16 mouse cellular contexts compared by ENCODE assay signal in genomic region chr6:113508947-113509280, GRCm38 (mm10). TPM values are rescaled to one million over a fixed set of nuclear protein-coding genes. Genes with fewer than 3 reads are reported as not detected.
DNase-seq lines count a peak whose midpoint lies in the region; ATAC-seq and TF ChIP-seq lines count a peak whose summit lies in the region.
"Had no signal": no experiment of that assay in that cellular context is flagged by ENCODE, and none has a peak within 500 bp of the region (broad histone marks: within the 10 kb centered on the region; RNA-seq: fewer than 3 reads in every experiment).

No protein-coding gene starts in this region.

- H3K4me1 ChIP-seq in hindbrain, postnatal 0 days (ENCODE audit: insufficient read depth, low read length) = no peaks in the 10 kb centered on the region
- H3K4me1 ChIP-seq in hindbrain, embryonic 10.5 days (replicated peaks) = peaks cover 12% of the 10 kb centered on the region
- H3K4me1 ChIP-seq in limb, embryonic 10.5 days = 0 out of 2 replicates have a peak, but pooled peaks cover 5% of the 10 kb centered on the region
- H3K4me1 ChIP-seq: midbrain, embryonic 15.5 days; neural tube, embryonic 13.5 days had no signal

- no peak overlapping the region for H3K9ac ChIP-seq in hindbrain, postnatal 0 days (replicated peaks; ENCODE audit: low read length)
- H3K9ac ChIP-seq: heart, embryonic 13.5 days; hindbrain, embryonic 12.5 days; liver, embryonic 15.5 days; midbrain, embryonic 15.5 days; neural tube, embryonic 13.5 days had no signal

- H3K4me2 ChIP-seq in hindbrain, postnatal 0 days (ENCODE audit: low read depth, low read length) = no peak overlapping the region
- H3K4me2 ChIP-seq: heart, embryonic 13.5 days; hindbrain, embryonic 12.5 days; liver, embryonic 15.5 days; midbrain, embryonic 15.5 days; neural tube, embryonic 13.5 days had no signal

- no peaks in the 10 kb centered on the region for H3K27me3 ChIP-seq in hindbrain, postnatal 0 days (ENCODE audit: insufficient read depth, low read length)
- H3K27me3 ChIP-seq in hindbrain, embryonic 10.5 days (ENCODE audit: insufficient read depth, poor library complexity, severe bottlenecking) = no peaks in the 10 kb centered on the region
- H3K27me3 ChIP-seq in limb, embryonic 10.5 days (ENCODE audit: low read depth, poor library complexity, severe bottlenecking) = no peaks in the 10 kb centered on the region
- H3K27me3 ChIP-seq: heart, embryonic 13.5 days; hindbrain, embryonic 12.5 days; liver, embryonic 15.5 days; midbrain, embryonic 15.5 days; neural tube, embryonic 13.5 days had no signal

- intact Hi-C loops in heart, postnatal 25 days (cut with DNase I) = no loop called here

- no peak for TF ChIP-seq CTCF in hindbrain, postnatal 0 days (IDR thresholded peaks at IDR 0.05; ENCODE audit: low read depth)

- H3K4me3 ChIP-seq in hindbrain, postnatal 0 days (ENCODE audit: low read length) = no peak overlapping the region
- H3K4me3 ChIP-seq in hindbrain, embryonic 10.5 days = no peak overlapping the region
- no peak overlapping the region for H3K4me3 ChIP-seq in limb, embryonic 10.5 days
- H3K4me3 ChIP-seq: heart, embryonic 13.5 days; hindbrain, embryonic 12.5 days; liver, embryonic 15.5 days; midbrain, embryonic 15.5 days; neural tube, embryonic 13.5 days had no signal

- H3K9me3 ChIP-seq in hindbrain, postnatal 0 days (ENCODE audit: low read length) = no peaks in the 10 kb centered on the region
- no peaks in the 10 kb centered on the region for H3K9me3 ChIP-seq in hindbrain, embryonic 10.5 days
- no peaks in the 10 kb centered on the region for H3K9me3 ChIP-seq in limb, embryonic 10.5 days (replicated peaks)
- H3K9me3 ChIP-seq: heart, embryonic 13.5 days; hindbrain, embryonic 12.5 days; liver, embryonic 15.5 days; midbrain, embryonic 15.5 days; neural tube, embryonic 13.5 days had no signal

- H3K36me3 ChIP-seq in hindbrain, postnatal 0 days (ENCODE audit: insufficient read depth, low read length) = 0 out of 2 replicates have a peak, but pooled peaks cover 4% of the 10 kb centered on the region
- peaks cover 23% of the 10 kb centered on the region for H3K36me3 ChIP-seq in hindbrain, embryonic 10.5 days
- H3K36me3 ChIP-seq in limb, embryonic 10.5 days = peaks cover 11% of the 10 kb centered on the region

- peak; percentile 79 for ATAC-seq in hindbrain, postnatal 0 days
- ATAC-seq: forebrain, embryonic 14.5 days; midbrain, embryonic 15.5 days had no signal

- WGBS in hindbrain, postnatal 0 days = 38% methylated on average over 5 of the region's 5 CpGs
- WGBS in hindbrain, embryonic 10.5 days = 57% methylated on average over 5 of the region's 5 CpGs
- 62% methylated on average over 5 of the region's 5 CpGs for WGBS in limb, embryonic 10.5 days

- H3K27ac ChIP-seq in hindbrain, postnatal 0 days = peak overlapping the region; percentile 59
- H3K27ac ChIP-seq in hindbrain, embryonic 10.5 days = no peak overlapping the region
- H3K27ac ChIP-seq in limb, embryonic 10.5 days = no peak overlapping the region
- H3K27ac ChIP-seq: heart, embryonic 13.5 days; hindbrain, embryonic 12.5 days; liver, embryonic 15.5 days; midbrain, embryonic 15.5 days; neural tube, embryonic 13.5 days had no signal

- peak; percentile 51 for DNase-seq in hindbrain, postnatal 0 days (ENCODE audit: low spot score)
- DNase-seq in hindbrain, embryonic 10.5 days (ENCODE audit: low spot score) = no peak
- DNase-seq in NIH3T3 (ENCODE audit: low read depth) = peak; percentile 42
- DNase-seq in cerebellum, postnatal 10 days = peak; percentile 88 to 91
- peak; percentile 26 for DNase-seq in limb, embryonic 10.5 days (ENCODE audit: low spot score)
- no peak for DNase-seq in kidney, postnatal 25 days
- DNase-seq in heart, postnatal 25 days (ENCODE audit: low spot score) = no peak
- DNase-seq in layer of hippocampus, adult 8-10 months (ENCODE audit: low spot score in 2 of 2) = no peak
- DNase-seq: kidney, adult 2 months; lung, postnatal 4 days had no signal

RNA-seq across cellular contexts. Expression of gene Prrt3, which starts 7.2 kb away (rescaled TPM):
- 40.4 and 41.7 TPM in 2 replicates for total RNA-seq in hindbrain, postnatal 0 days (2014; rRNA removed)
- 15.7 and 15.8 TPM in 2 replicates for polyA plus RNA-seq in hindbrain, postnatal 0 days (2015; fragmentation: Nextera tagmentation; extraction: Ambion mirVana)
- 1.8 TPM in 2 replicates for polyA plus RNA-seq in hindbrain, embryonic 10.5 days (2016; fragmentation: Nextera tagmentation; extraction: Ambion mirVana)
- 0.60 and 0.73 TPM in 2 replicates for polyA plus RNA-seq in limb, embryonic 10.5 days (2016; fragmentation: Nextera tagmentation; extraction: Ambion mirVana)
- not detected for total RNA-seq in heart, postnatal 25 days (2021)
- total RNA-seq in layer of hippocampus, adult 8-10 months (2022) = 10 to 100 TPM; 45.3 to 51.3 (median 49.8) TPM

RNA-seq across cellular contexts. Expression of gene Emc3, which starts 22.5 kb away (rescaled TPM):
- total RNA-seq in hindbrain, postnatal 0 days (2014; rRNA removed) = 81.0 and 86.8 TPM in 2 replicates
- polyA plus RNA-seq in hindbrain, postnatal 0 days (2015; fragmentation: Nextera tagmentation; extraction: Ambion mirVana) = 120 and 124 TPM in 2 replicates
- polyA plus RNA-seq in hindbrain, embryonic 10.5 days (2016; fragmentation: Nextera tagmentation; extraction: Ambion mirVana) = 79.0 and 81.8 TPM in 2 replicates
- polyA plus RNA-seq in limb, embryonic 10.5 days (2016; fragmentation: Nextera tagmentation; extraction: Ambion mirVana) = 75.8 and 75.9 TPM in 2 replicates
- total RNA-seq in heart, postnatal 25 days (2021) = 10 to 100 TPM; 57.4 to 60.9 TPM
- 10 to 100 TPM; 62.1 to 75.3 (median 71.4) TPM for total RNA-seq in layer of hippocampus, adult 8-10 months (2022)

RNA-seq across cellular contexts. Expression of gene Fancd2, which starts 22.6 kb away (rescaled TPM):
- total RNA-seq in hindbrain, postnatal 0 days (2014; rRNA removed) = 3.8 and 4.5 TPM in 2 replicates
- polyA plus RNA-seq in hindbrain, postnatal 0 days (2015; fragmentation: Nextera tagmentation; extraction: Ambion mirVana) = 2.1 and 2.7 TPM in 2 replicates
- 13.2 and 18.1 TPM in 2 replicates for polyA plus RNA-seq in hindbrain, embryonic 10.5 days (2016; fragmentation: Nextera tagmentation; extraction: Ambion mirVana)
- polyA plus RNA-seq in limb, embryonic 10.5 days (2016; fragmentation: Nextera tagmentation; extraction: Ambion mirVana) = 21.6 and 21.9 TPM in 2 replicates
- under 1 TPM; 0.26 to 0.53 TPM for total RNA-seq in heart, postnatal 25 days (2021)
- total RNA-seq in layer of hippocampus, adult 8-10 months (2022) = 1 to 10 TPM; 2.0 to 2.5 (median 2.3) TPM

RNA-seq across cellular contexts. Expression of gene Creld1, which starts 25.8 kb away (rescaled TPM):
- total RNA-seq in hindbrain, postnatal 0 days (2014; rRNA removed) = 41.6 and 51.1 TPM in 2 replicates
- polyA plus RNA-seq in hindbrain, postnatal 0 days (2015; fragmentation: Nextera tagmentation; extraction: Ambion mirVana) = 60.2 and 65.0 TPM in 2 replicates
- 36.7 and 42.5 TPM in 2 replicates for polyA plus RNA-seq in hindbrain, embryonic 10.5 days (2016; fragmentation: Nextera tagmentation; extraction: Ambion mirVana)
- polyA plus RNA-seq in limb, embryonic 10.5 days (2016; fragmentation: Nextera tagmentation; extraction: Ambion mirVana) = 16.2 and 17.4 TPM in 2 replicates
- 10 to 100 TPM; 52.2 to 55.6 TPM for total RNA-seq in heart, postnatal 25 days (2021)
- total RNA-seq in layer of hippocampus, adult 8-10 months (2022) = 100 to 1,000 TPM in 2 of 4 experiments, 10 to 100 TPM in 2; 86.9 to 135 (median 104) TPM

RNA-seq across cellular contexts. Expression of gene Il17rc, which starts 37.7 kb away (rescaled TPM):
- total RNA-seq in hindbrain, postnatal 0 days (2014; rRNA removed) = 7.3 and 9.0 TPM in 2 replicates
- 5.2 and 7.0 TPM in 2 replicates for polyA plus RNA-seq in hindbrain, postnatal 0 days (2015; fragmentation: Nextera tagmentation; extraction: Ambion mirVana)
- 6.0 and 6.7 TPM in 2 replicates for polyA plus RNA-seq in hindbrain, embryonic 10.5 days (2016; fragmentation: Nextera tagmentation; extraction: Ambion mirVana)
- 3.4 and 4.0 TPM in 2 replicates for polyA plus RNA-seq in limb, embryonic 10.5 days (2016; fragmentation: Nextera tagmentation; extraction: Ambion mirVana)
- 10 to 100 TPM in 1 of 2 experiments, 1 to 10 TPM in 1; 8.2 to 10.0 TPM for total RNA-seq in heart, postnatal 25 days (2021)
- total RNA-seq in layer of hippocampus, adult 8-10 months (2022) = 1 to 10 TPM; 3.8 to 6.1 (median 4.8) TPM

Comparison
In these comparisons a context has a peak if more than half of its experiments do, and no peak if none do; other contexts are left out.
1. DNase-seq: peak in hindbrain, postnatal 0 days (single experiment), NIH3T3 (single experiment), cerebellum, postnatal 10 days (2 of 2) and limb, embryonic 10.5 days (single experiment); none in hindbrain, embryonic 10.5 days (single experiment), kidney, postnatal 25 days (0 of 2), heart, postnatal 25 days (single experiment) and layer of hippocampus, adult 8-10 months (0 of 2).
2. RNA of gene Prrt3, which starts 7.2 kb away (total RNA-seq): 45.3 to 51.3 TPM in layer of hippocampus, adult 8-10 months and 40.4 to 41.7 TPM in hindbrain, postnatal 0 days; not detected in heart, postnatal 25 days; every median in the first group is over 10 times any median in the second.